16 mouse cellular contexts compared by ENCODE assay signal in the genomic region with DNA sequence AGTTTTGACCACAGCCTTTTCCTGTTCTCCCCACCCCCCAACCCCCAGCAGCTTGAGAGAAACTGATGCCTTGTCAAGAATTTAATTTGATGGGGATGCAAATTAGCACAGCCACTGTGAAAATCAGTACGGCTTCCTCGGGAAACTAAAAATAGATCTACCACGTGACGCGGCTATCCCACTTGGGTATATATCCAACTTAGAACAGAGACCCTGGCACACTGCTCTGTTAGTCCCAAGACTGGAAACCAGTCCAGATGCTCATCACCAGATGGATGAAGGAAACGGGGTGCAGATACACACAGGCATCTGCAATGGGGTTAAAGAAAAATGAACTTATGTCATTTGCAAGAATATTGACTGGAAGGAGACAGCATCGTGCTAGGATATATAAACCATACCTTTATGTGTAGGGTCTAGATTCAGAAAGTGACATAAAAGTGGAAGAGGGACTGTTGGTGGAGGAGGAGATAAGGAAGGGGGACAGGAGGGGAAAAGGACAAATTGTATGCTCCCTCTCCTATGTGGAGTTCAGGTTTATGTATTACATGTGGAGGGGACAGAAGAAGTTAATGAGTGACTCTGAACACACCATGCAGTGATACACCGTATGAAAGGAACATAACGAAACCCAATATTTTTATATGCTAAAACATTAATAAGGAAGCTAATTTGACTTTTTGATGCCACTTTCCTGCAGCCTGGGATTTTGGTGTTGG. TPM values are rescaled to one million over a fixed set of nuclear protein-coding genes. Genes with fewer than 3 reads are reported as not detected.
DNase-seq lines count a peak whose midpoint lies in the region; ATAC-seq lines count a peak whose summit lies in the region.
"Had no signal": no experiment of that assay in that cellular context is flagged by ENCODE, and none has a peak within 500 bp of the region (broad histone marks: within the 10 kb centered on the region; RNA-seq: fewer than 3 reads in every experiment).

No protein-coding gene starts in this region.

- no peaks in the 10 kb centered on the region for H3K36me3 ChIP-seq in forebrain, embryonic 14.5 days (ENCODE audit: control insufficient read depth, insufficient read depth, low read length)
- no peaks in the 10 kb centered on the region for H3K36me3 ChIP-seq in forebrain, embryonic 11.5 days (ENCODE audit: control insufficient read depth, insufficient read depth, low read length)
- H3K36me3 ChIP-seq in hindbrain, embryonic 15.5 days: no peaks in the 10 kb centered on the region
- no peaks in the 10 kb centered on the region for H3K36me3 ChIP-seq in hindbrain, embryonic 13.5 days
- no peaks in the 10 kb centered on the region for H3K36me3 ChIP-seq in heart, embryonic 16.5 days (ENCODE audit: control insufficient read depth, insufficient read depth)
- H3K36me3 ChIP-seq in liver, embryonic 16.5 days (ENCODE audit: control insufficient read depth, insufficient read depth): no peaks in the 10 kb centered on the region
- H3K36me3 ChIP-seq: embryonic facial prominence, embryonic 15.5 days; limb, embryonic 10.5 days; midbrain, embryonic 15.5 days; neural tube, embryonic 13.5 days had no signal

- no peak overlapping the region for H3K9ac ChIP-seq in forebrain, embryonic 14.5 days (ENCODE audit: low read length)
- no peak overlapping the region for H3K9ac ChIP-seq in forebrain, embryonic 11.5 days (ENCODE audit: low read length)
- no peak overlapping the region for H3K9ac ChIP-seq in hindbrain, embryonic 15.5 days
- H3K9ac ChIP-seq in hindbrain, embryonic 13.5 days: no peak overlapping the region
- H3K9ac ChIP-seq in heart, embryonic 16.5 days (ENCODE audit: low read length): peak overlapping the region; percentile 41; the same call in 1 of the 2 replicates
- H3K9ac ChIP-seq in liver, embryonic 16.5 days (ENCODE audit: low read depth, low read length): no peak overlapping the region
- H3K9ac ChIP-seq: embryonic facial prominence, embryonic 15.5 days; midbrain, embryonic 15.5 days; neural tube, embryonic 13.5 days had no signal

- 0 out of 2 replicates have a peak, but pooled peaks cover 3% of the 10 kb centered on the region for H3K4me1 ChIP-seq in forebrain, embryonic 14.5 days (ENCODE audit: control insufficient read depth, insufficient read depth, low read length)
- no peaks in the 10 kb centered on the region for H3K4me1 ChIP-seq in forebrain, embryonic 11.5 days (replicated peaks; ENCODE audit: control insufficient read depth, insufficient read depth, low read length)
- H3K4me1 ChIP-seq in hindbrain, embryonic 15.5 days (replicated peaks): peaks cover 8% of the 10 kb centered on the region; the same call in 1 of the 2 replicates
- peaks cover 17% of the 10 kb centered on the region for H3K4me1 ChIP-seq in hindbrain, embryonic 13.5 days (replicated peaks)
- peaks cover 21% of the 10 kb centered on the region for H3K4me1 ChIP-seq in heart, embryonic 16.5 days (ENCODE audit: control insufficient read depth, insufficient read depth, low read length)
- H3K4me1 ChIP-seq in liver, embryonic 16.5 days (ENCODE audit: control insufficient read depth, low read depth, low read length): peaks cover 2% of the 10 kb centered on the region; the same call in 1 of the 2 replicates
- H3K4me1 ChIP-seq: limb, embryonic 10.5 days; midbrain, embryonic 15.5 days had no signal

- no peaks in the 10 kb centered on the region for H3K27me3 ChIP-seq in forebrain, embryonic 14.5 days (replicated peaks; ENCODE audit: control insufficient read depth, insufficient read depth, low read length)
- no peaks in the 10 kb centered on the region for H3K27me3 ChIP-seq in forebrain, embryonic 11.5 days (ENCODE audit: control insufficient read depth, insufficient read depth, low read length)
- no peaks in the 10 kb centered on the region for H3K27me3 ChIP-seq in hindbrain, embryonic 15.5 days
- no peaks in the 10 kb centered on the region for H3K27me3 ChIP-seq in hindbrain, embryonic 13.5 days
- H3K27me3 ChIP-seq in heart, embryonic 16.5 days (ENCODE audit: control insufficient read depth, insufficient read depth, low read length): no peaks in the 10 kb centered on the region
- no peaks in the 10 kb centered on the region for H3K27me3 ChIP-seq in liver, embryonic 16.5 days (ENCODE audit: control insufficient read depth, insufficient read depth, low read depth, low read length)
- H3K27me3 ChIP-seq: embryonic facial prominence, embryonic 15.5 days; midbrain, embryonic 15.5 days; neural tube, embryonic 13.5 days had no signal

- H3K27ac ChIP-seq in forebrain, embryonic 14.5 days (ENCODE audit: low read depth, low read length): no peak overlapping the region
- no peak overlapping the region for H3K27ac ChIP-seq in forebrain, embryonic 11.5 days (ENCODE audit: low read depth, low read length)
- H3K27ac ChIP-seq in hindbrain, embryonic 15.5 days (replicated peaks): no peak overlapping the region
- no peak overlapping the region for H3K27ac ChIP-seq in hindbrain, embryonic 13.5 days
- H3K27ac ChIP-seq in heart, embryonic 16.5 days (ENCODE audit: low read length): peak overlapping the region; percentile 48
- H3K27ac ChIP-seq in liver, embryonic 16.5 days (ENCODE audit: low read length): peak overlapping the region; percentile 59
- H3K27ac ChIP-seq: embryonic facial prominence, embryonic 15.5 days; limb, embryonic 10.5 days; macrophage; midbrain, embryonic 15.5 days; neural tube, embryonic 13.5 days had no signal

- no peak overlapping the region for H3K4me2 ChIP-seq in forebrain, embryonic 14.5 days (ENCODE audit: low read length)
- H3K4me2 ChIP-seq in forebrain, embryonic 11.5 days (ENCODE audit: low read depth, low read length, severe bottlenecking): no peak overlapping the region
- no peak overlapping the region for H3K4me2 ChIP-seq in hindbrain, embryonic 15.5 days
- H3K4me2 ChIP-seq in hindbrain, embryonic 13.5 days: no peak overlapping the region
- H3K4me2 ChIP-seq in heart, embryonic 16.5 days (ENCODE audit: low read depth, low read length): peak overlapping the region; percentile 52
- 0 out of 2 replicates have a peak overlapping the region, but pooled peaks have one; percentile 21 for H3K4me2 ChIP-seq in liver, embryonic 16.5 days (ENCODE audit: low read depth, low read length)
- H3K4me2 ChIP-seq: embryonic facial prominence, embryonic 15.5 days; midbrain, embryonic 15.5 days; neural tube, embryonic 13.5 days had no signal

- H3K4me3 ChIP-seq in forebrain, embryonic 14.5 days (ENCODE audit: low read depth, low read length): no peak overlapping the region
- H3K4me3 ChIP-seq in forebrain, embryonic 11.5 days (ENCODE audit: low read depth, low read length): no peak overlapping the region
- no peak overlapping the region for H3K4me3 ChIP-seq in hindbrain, embryonic 15.5 days
- H3K4me3 ChIP-seq in hindbrain, embryonic 13.5 days: no peak overlapping the region
- peak overlapping the region; percentile 19; the same call in 1 of the 2 replicates for H3K4me3 ChIP-seq in heart, embryonic 16.5 days (ENCODE audit: low read length)
- H3K4me3 ChIP-seq in liver, embryonic 16.5 days (ENCODE audit: low read depth, low read length): no peak overlapping the region
- H3K4me3 ChIP-seq: embryonic facial prominence, embryonic 15.5 days; limb, embryonic 10.5 days; midbrain, embryonic 15.5 days; neural tube, embryonic 13.5 days had no signal

- peak; percentile 57; the same call in 1 of the 2 replicates for ATAC-seq in forebrain, embryonic 14.5 days
- no peak for ATAC-seq in forebrain, embryonic 11.5 days (replicated peaks; ENCODE audit: low FRiP score)
- ATAC-seq in hindbrain, embryonic 15.5 days (ENCODE audit: low FRiP score, low read depth): 0 out of 2 replicates have a peak, but pooled peaks have one; percentile 23
- ATAC-seq in hindbrain, embryonic 13.5 days (ENCODE audit: low FRiP score): no peak
- peak; percentile 41; the same call in 1 of the 2 replicates for ATAC-seq in heart, embryonic 16.5 days (replicated peaks; ENCODE audit: extremely low read depth, insufficient read depth, low FRiP score)
- ATAC-seq in liver, embryonic 16.5 days (ENCODE audit: low read depth): peak; percentile 83
- no peak for ATAC-seq in granulocyte monocyte progenitor cell, adult 5-6 weeks (replicated peaks; ENCODE audit: poor library complexity, severe bottlenecking)
- ATAC-seq: inflammation-experienced regulatory T-cells, adult 6 months; midbrain, embryonic 15.5 days had no signal

- WGBS in forebrain, embryonic 14.5 days: 74% methylated on average over 9 of the region's 9 CpGs
- WGBS in forebrain, embryonic 11.5 days: 90% methylated on average over 9 of the region's 9 CpGs
- WGBS in hindbrain, embryonic 15.5 days: 64% methylated on average over 9 of the region's 9 CpGs
- WGBS in hindbrain, embryonic 13.5 days: 79% methylated on average over 9 of the region's 9 CpGs
- WGBS in heart, embryonic 16.5 days: 41% methylated on average over 9 of the region's 9 CpGs
- 51% methylated on average over 9 of the region's 9 CpGs for WGBS in liver, embryonic 16.5 days (ENCODE audit: insufficient replicate concordance)

- DNase-seq in forebrain, embryonic 14.5 days (ENCODE audit: low spot score): peak; percentile 73
- DNase-seq in forebrain, embryonic 11.5 days (ENCODE audit: low spot score): no peak
- no peak for DNase-seq in cerebellum, postnatal 25 days
- DNase-seq: thymus, adult 18-20 months had no signal

- H3K9me3 ChIP-seq in forebrain, embryonic 14.5 days (replicated peaks; ENCODE audit: control insufficient read depth, low read length): no peaks in the 10 kb centered on the region
- H3K9me3 ChIP-seq in forebrain, embryonic 11.5 days (ENCODE audit: control insufficient read depth, low read length): no peaks in the 10 kb centered on the region
- H3K9me3 ChIP-seq in hindbrain, embryonic 15.5 days: no peaks in the 10 kb centered on the region
- H3K9me3 ChIP-seq in hindbrain, embryonic 13.5 days: no peaks in the 10 kb centered on the region
- no peaks in the 10 kb centered on the region for H3K9me3 ChIP-seq in heart, embryonic 16.5 days (replicated peaks; ENCODE audit: control insufficient read depth, low read length)
- H3K9me3 ChIP-seq in liver, embryonic 16.5 days (replicated peaks; ENCODE audit: control insufficient read depth, low read length): no peaks in the 10 kb centered on the region
- H3K9me3 ChIP-seq: embryonic facial prominence, embryonic 15.5 days; limb, embryonic 10.5 days; midbrain, embryonic 15.5 days; neural tube, embryonic 13.5 days had no signal

RNA-seq across cellular contexts. Expression of gene Fam20a, which starts 16.6 kb away (rescaled TPM):
- polyA plus RNA-seq in forebrain, embryonic 14.5 days (2014; fragmentation: Nextera tagmentation; extraction: Ambion mirVana): 1.7 and 2.3 TPM in 2 replicates
- 2.3 and 3.0 TPM in 2 replicates for polyA plus RNA-seq in forebrain, embryonic 11.5 days (2014; fragmentation: Nextera tagmentation; extraction: Ambion mirVana)
- polyA plus RNA-seq in hindbrain, embryonic 15.5 days (2015; fragmentation: Nextera tagmentation; extraction: Ambion mirVana): 5.2 and 5.5 TPM in 2 replicates
- polyA plus RNA-seq in hindbrain, embryonic 13.5 days (2015; fragmentation: Nextera tagmentation; extraction: Ambion mirVana): 2.4 and 4.0 TPM in 2 replicates
- 3.1 and 3.4 TPM in 2 replicates for polyA plus RNA-seq in heart, embryonic 16.5 days (2015; fragmentation: Nextera tagmentation; extraction: Ambion mirVana)
- 7.7 and 10.3 TPM in 2 replicates for polyA plus RNA-seq in liver, embryonic 16.5 days (2015; fragmentation: Nextera tagmentation; extraction: Ambion mirVana)
- not detected in 2 replicates for total RNA-seq in granulocyte monocyte progenitor cell, adult 5-6 weeks (2014; fragmentation: Nextera tagmentation)
- not detected in 2 replicates for total RNA-seq in granulocyte monocyte progenitor cell, adult 5-6 weeks (2017)
- total RNA-seq: common myeloid progenitor, adult 5-6 weeks had no signal
- polyA plus RNA-seq: macrophage had no signal

RNA-seq across cellular contexts. Expression of gene Prkar1a, which starts 56.3 kb away (rescaled TPM):
- polyA plus RNA-seq in forebrain, embryonic 14.5 days (2014; fragmentation: Nextera tagmentation; extraction: Ambion mirVana): 504 and 551 TPM in 2 replicates
- 362 and 367 TPM in 2 replicates for polyA plus RNA-seq in forebrain, embryonic 11.5 days (2014; fragmentation: Nextera tagmentation; extraction: Ambion mirVana)
- polyA plus RNA-seq in hindbrain, embryonic 15.5 days (2015; fragmentation: Nextera tagmentation; extraction: Ambion mirVana): 449 and 456 TPM in 2 replicates
- 473 and 491 TPM in 2 replicates for polyA plus RNA-seq in hindbrain, embryonic 13.5 days (2015; fragmentation: Nextera tagmentation; extraction: Ambion mirVana)
- polyA plus RNA-seq in heart, embryonic 16.5 days (2015; fragmentation: Nextera tagmentation; extraction: Ambion mirVana): 455 and 485 TPM in 2 replicates
- 109 and 112 TPM in 2 replicates for polyA plus RNA-seq in liver, embryonic 16.5 days (2015; fragmentation: Nextera tagmentation; extraction: Ambion mirVana)
- total RNA-seq in granulocyte monocyte progenitor cell, adult 5-6 weeks (2014; fragmentation: Nextera tagmentation): 91.7 and 101 TPM in 2 replicates
- total RNA-seq in granulocyte monocyte progenitor cell, adult 5-6 weeks (2017): 77.3 and 83.9 TPM in 2 replicates

Comparison
In these comparisons a context has a peak if more than half of its experiments do, and no peak if none do; other contexts are left out.
1. ATAC-seq: peak in forebrain, embryonic 14.5 days (single experiment), hindbrain, embryonic 15.5 days (single experiment), heart, embryonic 16.5 days (single experiment) and liver, embryonic 16.5 days (single experiment); none in forebrain, embryonic 11.5 days (single experiment), hindbrain, embryonic 13.5 days (single experiment) and granulocyte monocyte progenitor cell, adult 5-6 weeks (single experiment).
2. H3K27ac ChIP-seq: peak in heart, embryonic 16.5 days (single experiment) and liver, embryonic 16.5 days (single experiment); none in forebrain, embryonic 14.5 days (single experiment), forebrain, embryonic 11.5 days (single experiment), hindbrain, embryonic 15.5 days (single experiment) and hindbrain, embryonic 13.5 days (single experiment).
3. H3K4me2 ChIP-seq: peak in heart, embryonic 16.5 days (single experiment) and liver, embryonic 16.5 days (single experiment); none in forebrain, embryonic 14.5 days (single experiment), forebrain, embryonic 11.5 days (single experiment), hindbrain, embryonic 15.5 days (single experiment) and hindbrain, embryonic 13.5 days (single experiment).